Mouse (Mus musculus) Patski (cell line): Measurements from ENCODE around the gene Sh3glb1. TPM values are rescaled to one million over a fixed set of nuclear protein-coding genes. Genes with fewer than 3 reads are reported as not detected.
"Not testable (repeated sequence)": the region's sequence is repeated elsewhere in the genome, so short reads cannot be mapped to it uniquely, and the experiment has no call there.

Source experiments
- ATAC-seq: fragments of 100-300 bp; one replicate; pipeline ENCODE4 v1.8.0; 2021
- CTCF ChIA-PET: fragments of 350-600 bp; sonication (Branson Sonifier 250); formaldehyde crosslinking; loops from one replicate; lab custom pipeline; 2022; ENCODE audit warnings: inconsistent platforms; lab: Charles Lee
- POLR2A ChIA-PET: fragments of 350-600 bp; sonication (Branson Sonifier 250); formaldehyde crosslinking; loops from one replicate; lab custom pipeline; 2022; ENCODE audit warnings: antibody characterized with exemption, inconsistent platforms; lab: Charles Lee
- DNase-seq: peaks from one replicate; pipeline ENCODE4 v3.0.0-alpha.2; 2011; ENCODE audit warnings: low read depth, low spot score
- H3K27me3 ChIP-seq: fragments of 371-371 bp; one replicate; pipeline ENCODE4 v1.5.1; 2021
- CTCF ChIP-seq: fragments of 100-300 bp; IDR thresholded peaks from one replicate; pipeline ENCODE4 v1.5.1; 2021
- in situ Hi-C: fragments of 300-500 bp; cut with MboI; formaldehyde crosslinking; loops from 3 replicates; pipeline ENCODE4 v1.11.1; 2018; ENCODE audit warnings: low pct_unique_long_range_greater_than_20kb, mixed read lengths
- polyA plus RNA-seq: library from polyadenylated mRNA; unstranded; gene quantifications from one replicate; pipeline ENCODE4 v1.2.3, GENCODE M21; 2021

Gene Sh3glb1
- 161 TPM for polyA plus RNA-seq

GRCm38 (mm10) chr3:144719901-144720747 is at the start of gene Sh3glb1:
Gene Sh3glb1 (minus strand): TSS chr3:144720335.
- ATAC-seq (peak; percentile 90), DNase-seq (peak; percentile 78)
- ChIA-PET CTCF (interaction anchor here (0.6 to 2.7 kb wide), 23 partner anchors 8 to 412 kb away, joined by 3 to 9 read pairs (median 4); partner anchors contain the start of gene Odf2l), POLR2A (interaction anchor here (0.6 to 1.2 kb wide), 5 partner anchors 14 to 315 kb away, joined by 3 read pairs; no protein-coding TSS in a partner anchor)
- no peaks in the 10 kb centered on the region for H3K27me3 ChIP-seq
- in situ Hi-C loops, result loop anchor here (5.0 to 10.0 kb wide), 2 partner anchors 185 to 268 kb away; no protein-coding TSS in a partner anchor
- TF ChIP-seq CTCF, result peak; percentile 99

GRCm38 (mm10) chr3:144765161-144765560 is 45.0 kb upstream of the Sh3glb1 start:
- no peak for ATAC-seq
- peaks cover 16% of the 10 kb centered on the region for H3K27me3 ChIP-seq
- in situ Hi-C loops, result no loop called here
- DNase-seq, result no peak
- ChIA-PET CTCF (interaction anchor here (1.0 to 1.6 kb wide), 3 partner anchors 9 to 29 kb away, joined by 3 to 4 read pairs (median 3); no protein-coding TSS in a partner anchor), POLR2A (no interaction called here)
- TF ChIP-seq CTCF, result no peak

- DNase-seq, result no peak
- in situ Hi-C loops, result no loop called here
- no peak for TF ChIP-seq CTCF
- CTCF ChIA-PET, result no interaction called here
- POLR2A ChIA-PET, result no interaction called here
- no peak for ATAC-seq
- H3K27me3 ChIP-seq, result peaks cover 8% of the 10 kb centered on the region
Observed at GRCm38 (mm10) chr3:144761454-144761853, 41.3 kb upstream of the Sh3glb1 start.

- peaks cover 8% of the 10 kb centered on the region for H3K27me3 ChIP-seq
- TF ChIP-seq CTCF, result no peak
- in situ Hi-C loops, result no loop called here
- CTCF ChIA-PET, result interaction anchor here (1.9 kb wide), 1 partner anchor 24 kb away, joined by 4 read pairs; no protein-coding TSS in a partner anchor
- ATAC-seq (no peak), DNase-seq (no peak)
- POLR2A ChIA-PET, result no interaction called here
Observed at GRCm38 (mm10) chr3:144760592-144761309, 40.6 kb upstream of the Sh3glb1 start, which contains the start of gene Clca3a1. Gene Clca3a1 (minus strand): TSS chr3:144760977.

- DNase-seq (no peak), ATAC-seq (no peak)
- peaks cover 8% of the 10 kb centered on the region for H3K27me3 ChIP-seq
- in situ Hi-C loops, result no loop called here
- TF ChIP-seq CTCF, result no peak
- ChIA-PET POLR2A (interaction anchor here (0.6 kb wide), 1 partner anchor 213 kb away, joined by 3 read pairs; no protein-coding TSS in a partner anchor), CTCF (interaction anchor here (1.9 kb wide), 1 partner anchor 23 kb away, joined by 4 read pairs; no protein-coding TSS in a partner anchor)
Observed at GRCm38 (mm10) chr3:144759719-144760118, 39.6 kb upstream of the Sh3glb1 start.

GRCm38 (mm10) chr3:144756103-144756502 is 36.0 kb upstream of the Sh3glb1 start:
- H3K27me3 ChIP-seq, DNase-seq, POLR2A ChIA-PET, ATAC-seq, in situ Hi-C loops: not testable (repeated sequence)
- CTCF ChIA-PET, result interaction anchor here (1.0 kb wide), 1 partner anchor 9 kb away, joined by 3 read pairs; no protein-coding TSS in a partner anchor

GRCm38 (mm10) chr3:144753120-144753519 is 33.0 kb upstream of the Sh3glb1 start:
- H3K27me3 ChIP-seq, result peaks cover 6% of the 10 kb centered on the region
- ATAC-seq, result no peak
- peak; percentile 72 for TF ChIP-seq CTCF
- no peak for DNase-seq
- in situ Hi-C loops, result no loop called here
- POLR2A ChIA-PET, result no interaction called here
- CTCF ChIA-PET, result interaction anchor here (1.9 kb wide), 1 partner anchor 10 kb away, joined by 4 read pairs; no protein-coding TSS in a partner anchor

GRCm38 (mm10) chr3:144749062-144749963 is 29.2 kb upstream of the Sh3glb1 start:
- in situ Hi-C loops, DNase-seq, CTCF ChIA-PET, ATAC-seq, H3K27me3 ChIP-seq, POLR2A ChIA-PET: not testable (repeated sequence)

GRCm38 (mm10) chr3:144747706-144748105 is 27.6 kb upstream of the Sh3glb1 start:
- CTCF ChIA-PET, DNase-seq: not testable (repeated sequence)
- POLR2A ChIA-PET, result interaction anchor here (0.7 kb wide), 1 partner anchor 195 kb away, joined by 3 read pairs; no protein-coding TSS in a partner anchor

GRCm38 (mm10) chr3:144738396-144738795 is 18.3 kb upstream of the Sh3glb1 start:
- CTCF ChIA-PET, result interaction anchor here (1.3 kb wide), 1 partner anchor 11 kb away, joined by 4 read pairs; no protein-coding TSS in a partner anchor
- DNase-seq, POLR2A ChIA-PET, H3K27me3 ChIP-seq, in situ Hi-C loops, ATAC-seq: not testable (repeated sequence)

More at GRCm38 (mm10) chr3:144747706-144748105, 27.6 kb upstream of the Sh3glb1 start:
- in situ Hi-C loops, H3K27me3 ChIP-seq, ATAC-seq: not testable (repeated sequence)
